Mouse (Mus musculus) bone marrow, adult 2 months (tissue): ENCODE data around the gene Prkar2a.

Source experiments
- CTCF ChIP-seq: fragments of 200-500 bp; IDR thresholded peaks from 2 replicates; pipeline ENCODE4 v1.5.1; 2011; ENCODE audit warnings: low read length, control low read depth; ENCODE audit not compliant: control insufficient read depth, insufficient read depth
- POLR2A ChIP-seq: fragments of 200-500 bp; IDR thresholded peaks from 2 replicates; pipeline ENCODE4 v1.6.1; 2011; ENCODE audit warnings: low read depth, mild to moderate bottlenecking, control low read depth, low read length, borderline replicate concordance; ENCODE audit not compliant: control insufficient read depth

- TF ChIP-seq CTCF: no peak
- TF ChIP-seq POLR2A: no peak
These were observed 103.6 kb downstream of the Prkar2a start for GRCm38 (mm10) chr9:108792730-108793129.
